Mouse (Mus musculus): ENCODE measurements around the gene Taz. TPM values are rescaled to one million over a fixed set of nuclear protein-coding genes. Genes with fewer than 3 reads are reported as not detected.

Gene Taz
- total RNA-seq, 2 experiments from 2014 or later: 57.7 to 60.7 TPM

DNA sequence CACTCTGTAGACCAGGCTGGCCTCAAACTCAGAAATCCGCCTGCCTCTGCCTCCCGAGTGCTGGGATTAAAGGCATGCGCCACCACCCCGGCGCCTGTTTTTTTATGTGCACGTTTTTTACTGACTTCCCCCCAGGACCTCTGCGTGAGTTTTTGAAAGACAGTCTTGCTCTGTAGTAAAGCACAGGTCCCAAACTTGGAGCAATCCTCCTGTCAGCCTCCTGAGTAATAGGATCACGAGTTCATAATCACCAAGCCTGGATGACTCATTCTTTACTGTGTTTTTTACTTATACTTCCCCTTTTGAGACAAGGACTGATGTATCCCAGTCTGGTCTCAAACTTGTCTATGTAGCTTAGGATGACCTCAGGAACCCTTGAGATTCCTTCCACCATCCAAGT, 3.8 kb upstream of the Taz start:
- DNase-seq (ENCODE audit: low spot score in 2 of 2): no peak

DNA sequence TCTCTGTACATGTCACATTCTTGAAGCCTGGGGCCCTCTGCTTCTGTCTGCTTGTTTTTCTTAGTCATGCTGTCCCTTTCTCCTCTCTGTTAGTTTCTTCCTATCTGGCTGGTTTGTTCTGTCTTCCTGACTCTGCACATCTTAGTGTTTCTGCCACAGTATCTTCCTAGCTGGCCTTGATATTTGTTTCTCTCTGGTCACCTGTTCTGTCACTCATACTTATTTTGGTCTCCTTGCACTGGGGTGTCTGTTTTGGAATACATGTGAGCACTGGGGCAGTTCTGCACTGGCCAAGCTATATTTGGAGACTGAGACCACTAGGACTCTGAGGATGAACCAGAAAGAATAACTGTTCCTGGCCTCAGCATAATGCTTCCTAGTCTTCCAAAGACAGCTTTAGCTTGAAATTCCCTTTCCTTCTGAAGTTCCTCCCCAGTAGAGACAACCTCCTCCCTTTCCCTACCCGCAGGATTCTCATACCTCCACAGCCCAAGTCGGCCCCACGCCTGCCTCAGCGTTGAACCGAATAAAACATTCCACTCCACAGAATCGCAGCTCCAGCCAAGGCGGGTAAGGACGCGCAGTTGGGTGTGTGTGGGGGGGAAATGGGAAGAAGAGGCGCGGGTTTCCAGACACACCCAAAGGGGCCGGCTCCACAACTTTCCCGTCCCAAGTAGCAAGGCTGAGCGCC, 526 bp upstream of the Taz start:
- DNase-seq (ENCODE audit: low spot score in 2 of 2): no peak

DNA sequence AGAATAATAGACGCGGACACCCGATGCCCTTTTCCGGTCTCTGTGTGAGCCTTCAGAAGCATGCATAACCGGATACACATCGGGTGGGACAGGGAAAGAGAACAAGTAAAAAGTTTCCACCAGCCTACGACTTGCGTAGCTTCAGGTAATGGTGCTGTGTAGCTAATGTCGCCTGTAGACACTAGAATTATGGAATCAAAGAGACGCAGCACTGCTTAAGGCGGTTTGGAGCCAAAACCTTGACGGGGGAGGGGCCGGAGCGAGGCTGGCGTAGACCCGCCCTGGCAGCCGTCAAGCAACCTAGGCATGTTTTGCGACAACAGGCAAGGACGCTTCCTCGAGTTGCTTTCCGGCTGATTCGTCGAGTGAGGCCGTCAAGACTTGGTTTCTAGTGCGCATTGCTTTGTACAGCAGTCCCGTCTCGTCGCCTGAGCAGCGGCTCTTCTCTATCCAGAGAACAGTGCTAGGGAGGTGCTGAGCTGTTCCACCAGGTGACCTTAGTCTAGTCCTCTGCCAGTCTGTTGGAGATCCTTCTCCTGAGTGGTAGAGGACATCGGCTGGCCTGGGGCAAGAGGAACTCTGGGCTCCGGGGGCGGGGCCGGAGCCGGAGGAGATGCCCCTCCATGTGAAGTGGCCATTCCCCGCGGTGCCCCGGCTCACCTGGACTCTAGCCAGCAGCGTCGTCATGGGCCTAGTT, 831 bp downstream of the Taz start:
- peak; percentile 77 to 92 for DNase-seq (ENCODE audit: low spot score in 2 of 2)

DNA sequence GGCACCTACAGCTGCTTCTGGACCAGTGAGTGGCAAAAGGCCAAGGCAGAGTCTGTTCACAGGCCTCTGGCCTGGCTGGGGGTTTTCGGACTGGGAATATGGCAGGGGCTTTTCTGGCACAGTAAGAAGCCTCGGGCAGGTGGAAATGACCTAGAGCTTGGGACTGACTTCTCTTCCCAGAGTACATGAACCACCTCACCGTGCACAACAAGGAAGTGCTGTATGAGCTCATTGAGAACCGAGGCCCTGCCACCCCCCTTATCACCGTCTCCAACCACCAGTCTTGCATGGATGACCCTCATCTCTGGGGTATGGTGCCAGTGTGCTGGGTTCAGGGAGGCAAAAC, 1.4 kb downstream of the Taz start:
- DNase-seq (ENCODE audit: low spot score in 2 of 2): no peak

DNA sequence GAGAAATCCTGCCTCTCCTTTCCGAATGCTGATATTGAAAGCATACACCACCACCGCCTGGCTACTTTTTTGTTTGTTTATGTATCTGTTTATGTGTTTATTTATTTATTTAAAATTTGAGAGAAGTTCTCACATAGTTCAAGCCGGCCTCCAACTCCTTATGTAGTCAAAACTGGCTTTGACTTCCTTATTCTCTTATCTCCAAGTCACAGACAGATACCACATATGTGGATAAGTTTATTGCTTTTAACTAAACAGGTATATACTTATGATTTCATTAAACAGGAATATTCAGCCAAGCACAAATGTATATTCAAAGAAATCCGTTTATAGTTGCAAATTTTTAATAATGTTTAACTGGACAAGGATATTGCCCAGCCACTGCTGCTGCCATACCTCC, 11.7 kb downstream of the Taz start:
- no peak for DNase-seq (ENCODE audit: low spot score in 2 of 2)

DNA sequence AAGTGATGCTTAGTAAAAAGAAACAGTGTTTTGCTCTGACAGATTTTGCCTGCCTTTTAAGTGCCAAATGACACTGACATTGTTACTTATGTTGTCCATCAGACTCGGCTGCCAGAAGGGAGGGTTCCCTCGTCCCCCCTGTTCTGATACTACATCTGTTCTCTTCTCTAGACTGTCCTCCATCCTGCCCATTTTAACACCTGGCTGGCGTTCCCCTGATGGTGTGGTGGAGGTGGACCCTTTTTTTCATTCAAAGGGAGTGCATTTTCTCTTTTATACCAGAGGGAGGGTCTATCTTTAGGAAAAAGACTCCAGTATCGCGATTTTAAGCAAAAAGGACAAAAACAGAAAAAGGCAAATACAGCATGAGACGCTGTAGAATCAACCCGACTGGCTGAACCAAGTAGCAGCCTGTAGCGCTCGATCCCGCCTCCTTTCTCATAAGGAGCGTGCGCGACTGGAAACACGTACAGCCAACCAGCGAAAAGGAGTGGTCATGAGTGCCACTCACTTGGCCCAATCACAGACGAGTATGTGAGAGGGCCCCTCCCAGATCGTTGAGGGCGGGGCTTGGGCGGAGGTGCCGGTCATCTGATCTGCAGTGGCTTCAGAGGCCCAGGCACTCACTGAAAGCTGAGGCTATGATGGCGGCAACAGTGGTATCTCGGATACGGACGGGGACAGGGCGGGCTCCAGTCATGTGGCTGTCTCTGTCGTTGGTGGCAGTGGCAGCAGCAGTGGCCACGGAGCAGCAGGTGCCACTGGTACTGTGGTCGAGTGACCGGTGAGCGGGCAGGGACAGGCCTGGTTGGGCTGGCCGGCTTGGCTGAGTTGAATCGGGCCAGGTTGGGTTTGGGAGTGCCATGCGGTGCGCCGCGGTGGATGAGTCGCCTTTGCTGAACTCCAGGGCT, 15.1 kb downstream of the Taz start, which contains the start of gene Atp6ap1:
Atp6ap1 (plus strand) TSS at position 560 of the 911 bp plus-strand sequence.
- DNase-seq (ENCODE audit: low spot score in 2 of 2): peak; percentile 90 to 96

DNA sequence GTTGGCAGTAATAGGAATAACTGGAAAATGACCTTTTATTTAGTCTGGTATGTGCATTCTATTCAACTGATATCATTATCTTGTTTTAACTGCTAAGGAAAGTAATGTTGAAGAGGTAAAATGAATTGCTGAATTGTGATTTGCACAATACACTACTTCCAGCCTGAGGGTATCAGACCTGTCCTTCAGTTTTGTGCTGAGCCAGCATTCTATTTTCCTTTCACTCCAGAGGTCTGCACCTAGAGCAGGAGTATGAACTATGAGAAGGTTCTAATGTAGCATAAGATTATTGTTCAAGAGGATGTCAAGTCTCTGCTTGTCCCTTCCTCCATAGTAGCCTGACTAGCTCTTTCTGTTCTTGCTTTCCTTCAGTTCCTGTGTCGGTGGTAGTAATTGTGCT, 16.6 kb downstream of the Taz start:
- no peak for DNase-seq (ENCODE audit: low spot score in 2 of 2)

DNA sequence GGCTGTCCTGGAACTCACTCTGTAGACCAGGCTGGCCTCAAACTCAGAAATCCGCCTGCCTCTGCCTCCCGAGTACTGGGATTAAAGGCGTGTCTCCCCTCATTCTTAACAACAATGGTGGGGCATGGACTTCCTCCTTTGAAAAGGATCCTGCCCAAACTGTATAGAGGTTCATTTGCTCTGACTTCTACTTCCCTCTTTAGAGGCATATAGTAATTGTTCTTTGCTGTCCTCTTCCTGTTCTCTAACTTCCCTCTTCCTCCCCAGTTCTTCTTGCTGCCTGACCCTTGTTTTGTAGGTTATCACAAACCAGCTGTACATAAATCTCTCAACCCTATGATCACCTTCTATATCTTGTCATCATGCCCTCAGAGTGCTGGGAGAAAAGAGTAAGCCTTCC, 18.0 kb downstream of the Taz start:
- no peak for DNase-seq (ENCODE audit: low spot score in 2 of 2)

DNA sequence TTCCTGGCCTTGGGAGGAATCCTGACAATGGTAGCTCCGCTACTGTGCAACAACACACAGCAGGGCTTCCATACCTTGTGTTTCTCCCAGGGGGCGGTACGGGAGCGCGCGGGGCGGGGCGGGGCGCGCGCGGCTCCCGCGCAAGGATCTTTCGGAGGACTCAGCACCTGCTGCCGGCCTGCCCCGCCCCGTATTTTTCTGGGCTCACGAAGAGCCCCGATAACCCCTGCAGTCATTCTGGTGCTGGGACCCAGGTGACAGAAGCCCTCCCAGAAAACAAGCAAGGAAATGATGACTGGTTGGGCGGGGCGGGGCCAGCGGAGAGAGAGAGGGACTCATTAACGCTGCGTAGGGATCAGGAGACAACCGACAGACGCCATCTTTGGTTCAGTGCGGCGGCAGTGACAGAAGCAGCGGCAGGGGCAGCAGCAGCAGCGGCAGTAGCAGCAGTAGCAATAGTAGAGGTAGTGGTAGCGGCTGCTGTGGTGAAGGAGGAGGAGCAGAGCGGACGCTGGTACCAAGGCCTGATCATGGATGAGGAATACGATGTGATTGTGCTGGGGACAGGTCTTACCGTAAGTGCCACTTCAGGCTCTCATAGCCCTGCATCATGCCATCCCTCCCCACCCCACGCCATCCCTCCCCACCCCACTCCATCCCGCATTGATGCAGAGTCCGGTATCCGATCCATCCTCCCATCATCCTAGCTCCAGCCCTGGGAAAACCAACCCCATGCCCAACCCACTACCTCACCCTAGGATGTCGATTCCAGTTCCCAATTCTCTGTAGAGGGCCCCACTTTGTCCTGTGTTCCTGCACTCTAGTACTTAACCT, 23.4 kb downstream of the Taz start, which contains the start of gene Gdi1:
Gdi1 (plus strand) TSS at position 132 of the 834 bp plus-strand sequence.
- DNase-seq (ENCODE audit: low spot score in 2 of 2): peak; percentile 67 to 77

DNA sequence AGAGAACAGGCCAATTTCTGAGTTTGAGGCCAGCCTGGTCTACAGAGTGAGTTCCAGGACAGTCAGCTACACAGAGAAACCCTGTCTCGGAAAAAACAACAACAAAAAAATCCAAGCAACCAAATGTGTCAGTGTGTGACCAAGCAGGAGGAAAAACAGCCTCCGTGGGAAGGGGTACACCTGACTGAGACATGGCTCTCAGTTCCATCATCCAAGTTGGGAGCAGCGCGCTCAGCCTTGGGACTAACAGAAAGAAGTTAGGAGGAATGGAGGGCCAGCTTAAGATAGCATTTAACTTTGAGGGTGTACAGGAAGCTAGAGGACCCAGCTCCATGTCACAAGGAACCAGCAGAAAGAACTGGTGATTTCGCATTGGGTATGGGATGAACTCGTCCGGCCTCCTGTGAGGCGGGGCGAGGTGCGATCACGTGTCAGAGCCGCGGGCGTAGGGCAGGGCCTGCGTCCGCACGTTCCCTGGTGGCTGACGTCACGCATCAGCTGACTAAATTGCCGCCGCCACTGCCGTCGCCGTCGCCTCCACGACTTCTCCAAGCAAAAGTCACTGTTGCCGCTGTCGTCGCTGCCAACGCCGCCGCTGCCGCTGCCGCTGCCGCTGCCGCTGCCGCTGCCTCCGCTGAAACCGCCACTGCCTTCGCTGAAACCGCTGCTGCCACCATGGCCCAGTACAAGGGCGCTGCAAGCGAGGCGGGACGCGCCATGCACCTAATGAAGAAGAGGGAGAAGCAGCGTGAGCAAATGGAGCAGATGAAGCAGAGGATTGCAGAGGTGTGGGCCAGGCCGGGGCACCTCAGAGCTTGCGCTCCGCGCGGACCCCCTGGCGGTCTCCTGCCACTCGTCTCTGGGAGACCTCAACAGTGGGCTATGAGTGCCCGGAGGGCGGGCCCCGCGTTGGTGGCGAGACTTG, 31.1 kb downstream of the Taz start, which contains the start of gene Fam50a:
Fam50a (plus strand) TSS at position 494 of the 925 bp plus-strand sequence.
- DNase-seq (ENCODE audit: low spot score in 2 of 2): peak; percentile 79 to 91

DNA sequence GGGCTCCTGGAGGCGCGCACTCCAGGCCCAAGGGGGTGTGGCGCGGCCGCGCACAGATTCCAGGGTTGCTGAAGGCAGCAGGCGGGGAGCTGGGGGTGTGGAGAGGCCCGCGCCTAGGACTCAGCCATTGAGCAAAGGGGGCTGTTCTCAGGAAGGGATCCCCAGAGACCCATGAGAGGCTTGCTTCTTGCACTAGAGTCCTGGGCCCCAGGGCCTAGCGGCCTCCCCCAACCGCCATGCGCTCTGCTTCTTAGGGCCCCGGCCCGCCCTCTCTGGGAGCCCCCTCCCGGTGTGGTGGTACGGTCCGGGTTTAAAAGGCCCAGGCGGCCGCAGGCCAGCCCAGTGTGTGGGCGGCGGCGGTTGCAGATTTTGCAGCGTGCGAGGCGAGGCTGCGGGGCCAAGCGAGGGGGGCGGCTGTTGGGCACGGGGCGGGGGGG, 47.0 kb downstream of the Taz start, which contains the start of gene Plxna3:
Plxna3 (plus strand) TSS at position 342 of the 437 bp plus-strand sequence.
- DNase-seq (ENCODE audit: low spot score in 2 of 2): peak; percentile 32 to 47

DNA sequence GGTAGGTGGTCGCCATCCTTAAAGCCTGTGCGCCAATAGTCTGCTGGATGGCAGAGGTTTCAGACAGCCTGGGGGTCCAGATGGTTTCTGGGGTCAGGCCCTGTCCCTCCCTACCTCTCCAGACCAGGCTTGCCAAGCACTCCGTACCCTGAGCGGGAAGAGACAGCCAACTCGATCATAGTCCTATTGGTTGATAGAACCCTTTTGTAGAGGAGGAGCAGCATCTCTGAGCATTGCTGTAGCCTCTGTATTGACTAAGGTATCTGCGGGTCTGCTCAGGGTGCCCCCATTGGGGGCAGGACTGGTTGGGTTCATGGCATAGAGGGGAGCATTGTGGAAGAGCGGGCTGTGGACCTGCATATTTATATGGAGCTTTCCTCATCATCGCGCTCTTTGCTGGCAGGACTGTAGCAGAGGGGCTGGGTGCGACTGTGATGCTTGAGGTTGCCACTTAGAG, 47.5 kb downstream of the Taz start:
- DNase-seq (ENCODE audit: low spot score in 2 of 2): no peak

DNA sequence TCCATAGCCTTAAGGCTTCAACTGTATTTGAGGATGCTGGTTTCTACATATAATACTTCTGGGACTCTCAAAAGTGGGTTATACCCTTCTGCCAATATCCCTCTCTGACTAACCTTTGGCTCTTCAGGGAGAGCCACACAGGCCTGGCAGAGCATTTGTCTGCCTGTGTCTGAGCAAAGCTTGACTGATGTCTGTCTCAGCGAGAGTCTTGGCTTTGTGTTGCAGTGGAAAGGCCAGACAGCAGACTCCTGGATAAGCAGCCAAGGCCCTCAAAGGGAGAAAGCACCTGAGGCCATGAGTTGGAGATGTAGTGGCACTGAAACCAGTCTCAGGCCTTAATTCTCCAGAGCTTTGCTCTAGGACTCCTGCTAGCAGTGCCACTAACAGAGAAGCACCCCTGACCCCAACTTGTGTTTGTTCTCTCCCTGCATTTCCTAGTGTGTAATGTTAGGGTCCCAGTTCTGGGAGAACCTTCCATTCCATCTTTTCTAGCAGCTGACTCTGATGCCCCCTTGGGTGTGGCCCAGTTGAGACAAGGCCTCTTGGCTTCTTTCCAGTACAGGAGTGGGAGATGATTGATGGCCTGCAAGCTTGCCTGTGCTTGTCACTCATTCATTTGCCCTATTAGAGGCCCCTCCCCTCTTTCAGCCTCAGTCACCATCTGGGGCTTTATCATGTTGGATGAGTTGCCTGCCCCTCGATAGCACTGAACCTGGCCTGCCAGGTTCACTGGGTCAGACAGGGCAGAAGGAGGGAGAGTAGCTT, 48.6 kb downstream of the Taz start:
- no peak for DNase-seq (ENCODE audit: low spot score in 2 of 2)

Small RNAs within 50 kb of the gene (microRNA-seq; reads per million reads assigned to microRNA genes)
- 0 reads per million in 2 experiments for gene Mir7091
- gene Mir7092: 0 to 0.59 reads per million in 2 experiments

Other genes with a start within 250 kb of the Taz start
- under 1 TPM; 0.51 to 0.62 TPM for gene Opn1mw, start 154.4 kb upstream of the Taz start, total RNA-seq (2021)
- 10 to 100 TPM; 95.9 to 97.0 TPM for gene Mecp2, start 146.5 kb upstream of the Taz start, total RNA-seq (2021)
- gene Tex28, start 114.1 kb upstream of the Taz start, total RNA-seq (2021): not detected
- not detected for gene Tktl1, start 104.7 kb upstream of the Taz start, total RNA-seq (2021)
- 10 to 100 TPM; 44.8 to 52.5 TPM for gene Flna, start 32.1 kb upstream of the Taz start, total RNA-seq (2021)
- gene Emd, start 27.2 kb upstream of the Taz start, total RNA-seq (2021): 10 to 100 TPM; 37.2 to 43.0 TPM
- gene Rpl10, start 11.1 kb upstream of the Taz start, total RNA-seq (2021): 100 to 1,000 TPM; 185 to 211 TPM
- 1 to 10 TPM; 2.4 to 2.6 TPM for gene Dnase1l1, start 425 bp downstream of the Taz start, total RNA-seq (2021)
- gene Atp6ap1, start 15.2 kb downstream of the Taz start, total RNA-seq (2021): 100 to 1,000 TPM; 327 to 335 TPM
- gene Gdi1, start 23.1 kb downstream of the Taz start, total RNA-seq (2021): 100 to 1,000 TPM; 615 to 618 TPM
- 10 to 100 TPM; 24.6 to 30.3 TPM for gene Fam50a, start 31.1 kb downstream of the Taz start, total RNA-seq (2021)
- 10 to 100 TPM; 22.2 to 23.0 TPM for gene Plxna3, start 47.2 kb downstream of the Taz start, total RNA-seq (2021)
- 10 to 100 TPM; 19.7 to 24.0 TPM for gene Lage3, start 71.7 kb downstream of the Taz start, total RNA-seq (2021)
- 10 to 100 TPM; 61.5 to 61.8 TPM for gene Ubl4a, start 91.3 kb downstream of the Taz start, total RNA-seq (2021)
- gene Slc10a3, start 91.4 kb downstream of the Taz start, total RNA-seq (2021): 1 to 10 TPM; 2.3 to 2.6 TPM
- 10 to 100 TPM; 15.4 to 20.8 TPM for gene Fam3a, start 111.4 kb downstream of the Taz start, total RNA-seq (2021)
- gene Ikbkg, start 111.4 kb downstream of the Taz start, total RNA-seq (2021): 10 to 100 TPM; 49.7 to 51.5 TPM
- 10 to 100 TPM; 26.0 to 29.3 TPM for gene G6pdx, start 147.3 kb downstream of the Taz start, total RNA-seq (2021)
- gene Gm6880, start 199.5 kb downstream of the Taz start, total RNA-seq (2021): not detected

Data from layer of hippocampus, adult 18-20 months (tissue).